Mouse (Mus musculus) heart, embryonic 16.5 days (tissue): ENCODE data around the gene Gm12886. TPM values are rescaled to one million over a fixed set of nuclear protein-coding genes. Genes with fewer than 3 reads are reported as not detected.

Source experiments
- ATAC-seq: fragments of 200-750 bp; cut with Nextera tagmentation; replicated peaks from 2 replicates; pipeline ENCODE4 v1.8.0; 2017; ENCODE audit warnings: moderate number of reproducible peaks; ENCODE audit not compliant: insufficient read depth, low FRiP score; ENCODE audit errors: extremely low read depth
- H3K27ac ChIP-seq: fragments of 300-500 bp; sonication (generic); 2 replicates; pipeline ENCODE4 v1.5.1; 2014; ENCODE audit warnings: mild to moderate bottlenecking, low read length, control low read depth, moderate library complexity
- H3K27me3 ChIP-seq: fragments of 300-500 bp; sonication (generic); 2 replicates; pipeline ENCODE4 v1.6.1; 2014; ENCODE audit warnings: low read length, mixed read lengths; ENCODE audit not compliant: control insufficient read depth, insufficient read depth
- H3K36me3 ChIP-seq: fragments of 300-500 bp; sonication (generic); 2 replicates; pipeline ENCODE4 v1.6.1; 2014; ENCODE audit not compliant: control insufficient read depth, insufficient read depth
- H3K4me1 ChIP-seq: fragments of 300-500 bp; sonication (generic); 2 replicates; pipeline ENCODE4 v1.6.1; 2014; ENCODE audit warnings: low read length, mixed read lengths; ENCODE audit not compliant: control insufficient read depth, insufficient read depth
- H3K4me2 ChIP-seq: fragments of 300-500 bp; sonication (generic); 2 replicates; pipeline ENCODE4 v1.6.1; 2014; ENCODE audit warnings: low read depth, mild to moderate bottlenecking, control low read depth, low read length
- H3K4me3 ChIP-seq: fragments of 300-500 bp; sonication (generic); 2 replicates; pipeline ENCODE4 v1.5.1; 2014; ENCODE audit warnings: mild to moderate bottlenecking, control low read depth, low read length
- H3K9ac ChIP-seq: fragments of 300-500 bp; sonication (generic); 2 replicates; pipeline ENCODE4 v1.6.1; 2014; ENCODE audit warnings: low read length, control low read depth
- H3K9me3 ChIP-seq: fragments of 300-500 bp; sonication (generic); replicated peaks from 2 replicates; pipeline ENCODE4 v1.6.1; 2016; ENCODE audit warnings: low read length; ENCODE audit not compliant: control insufficient read depth
- WGBS: fragments of 180-500 bp; shearing (Covaris S2); extraction: QIAGEN DNeasy Blood & Tissue Kit; methylation state at CpG from one replicate; pipeline ENCODE4 v1.1.7; 2014; 5-methylcytosine and 5-hydroxymethylcytosine counted together
- polyA plus RNA-seq: library from polyadenylated mRNA; unstranded; fragments of >200 nt; fragmentation: Nextera tagmentation; extraction: Ambion mirVana; gene quantifications from 2 replicates; pipeline ENCODE4 v1.2.1, GENCODE M21; 2015

The Gm12886 gene
- not detected in 2 replicates for polyA plus RNA-seq

DNA sequence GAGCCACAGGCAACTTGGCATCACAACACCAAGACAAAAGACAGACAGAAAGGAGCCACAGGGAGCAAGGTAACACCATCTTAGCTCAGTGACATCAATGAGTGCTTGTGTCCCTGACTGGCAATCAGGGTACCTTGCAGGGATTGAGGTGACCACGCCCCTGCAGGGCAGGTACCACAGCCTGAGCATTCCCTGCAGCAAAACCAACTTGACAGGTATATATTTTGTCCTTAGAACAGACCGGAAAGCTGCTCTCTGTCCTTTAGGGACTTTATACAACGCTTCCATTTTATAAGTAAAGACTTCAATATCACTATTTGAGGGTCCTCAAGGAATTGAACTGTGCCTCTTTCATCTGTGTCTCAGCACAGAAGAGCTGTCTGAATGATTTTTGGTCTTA is at the start of gene Gm12886:
Gene Gm12886, minus strand, starts transcription at position 101 of the 400 bp plus-strand sequence.
- Histone ChIP-seq H3K4me1 (no peaks in the 10 kb centered on the region), H3K27me3 (no peaks in the 10 kb centered on the region), H3K4me3 (no peak within 1 kb of the TSS), H3K4me2 (no peak within 1 kb of the TSS), H3K27ac (no peak within 1 kb of the TSS), H3K9ac (no peak within 1 kb of the TSS), H3K9me3 (peaks cover 3% of the 10 kb centered on the region; the same call in 1 of the 2 replicates), H3K36me3 (no peaks in the 10 kb centered on the region)
- 46% methylated on average over 3 of the region's 3 CpGs for WGBS
- ATAC-seq = no peak

Other genes with a start within 250 kb of the Gm12886 start
- 17.4 and 19.0 TPM in 2 replicates for gene Rlf, start 208.0 kb downstream of the Gm12886 start, polyA plus RNA-seq
- gene Gm12888, start 98.2 kb downstream of the Gm12886 start, polyA plus RNA-seq = not detected in 2 replicates
- gene Gm12887, start 199.0 kb upstream of the Gm12886 start, polyA plus RNA-seq = not detected in 2 replicates